Mouse (Mus musculus) embryonic facial prominence, embryonic 11.5 days (tissue): ENCODE data around the gene Hjurp. TPM values are rescaled to one million over a fixed set of nuclear protein-coding genes. Genes with fewer than 3 reads are reported as not detected.

Source experiments
- ATAC-seq: fragments of 200-750 bp; cut with Nextera tagmentation; replicated peaks from 2 replicates; pipeline ENCODE4 v1.8.0; 2017; ENCODE audit warnings: low read depth; ENCODE audit not compliant: insufficient number of reproducible peaks, low FRiP score, low TSS enrichment
- DNase-seq: peaks from one replicate; pipeline ENCODE4 v3.0.0-alpha.2; 2015; ENCODE audit warnings: low spot score
- H3K27ac ChIP-seq: fragments of 300-500 bp; sonication (generic); replicated peaks from 2 replicates; pipeline ENCODE4 v1.5.1; 2014; ENCODE audit warnings: mild to moderate bottlenecking, low read depth, low read length, control low read depth
- H3K27me3 ChIP-seq: fragments of 300-500 bp; sonication (generic); 2 replicates; pipeline ENCODE4 v1.6.1; 2014; ENCODE audit warnings: mild to moderate bottlenecking, low read length, moderate library complexity, mixed read lengths; ENCODE audit not compliant: control insufficient read depth, insufficient read depth
- H3K36me3 ChIP-seq: fragments of 300-500 bp; sonication (generic); replicated peaks from 2 replicates; pipeline ENCODE4 v1.6.1; 2014; ENCODE audit warnings: low read depth, mild to moderate bottlenecking, low read length, moderate library complexity, mixed read lengths; ENCODE audit not compliant: control insufficient read depth, insufficient read depth
- H3K4me1 ChIP-seq: fragments of 300-500 bp; sonication (generic); 2 replicates; pipeline ENCODE4 v1.6.1; 2014; ENCODE audit warnings: low read length, mixed read lengths; ENCODE audit not compliant: control insufficient read depth, insufficient read depth
- H3K4me2 ChIP-seq: fragments of 300-500 bp; sonication (generic); 2 replicates; pipeline ENCODE4 v1.6.1; 2014; ENCODE audit warnings: low read depth, mild to moderate bottlenecking, control low read depth, low read length, moderate library complexity
- H3K4me3 ChIP-seq: fragments of 300-500 bp; sonication (generic); 2 replicates; pipeline ENCODE4 v1.5.1; 2014; ENCODE audit warnings: low read depth, low read length, control low read depth
- H3K9ac ChIP-seq: fragments of 300-500 bp; sonication (generic); replicated peaks from 2 replicates; pipeline ENCODE4 v1.6.1; 2014; ENCODE audit warnings: mild to moderate bottlenecking, control low read depth, low read length
- H3K9me3 ChIP-seq: fragments of 300-500 bp; sonication (generic); replicated peaks from 2 replicates; pipeline ENCODE4 v1.6.1; 2016; ENCODE audit warnings: mild to moderate bottlenecking, low read length, inconsistent platforms, mixed read lengths; ENCODE audit not compliant: control insufficient read depth
- WGBS: fragments of 180-500 bp; shearing (Covaris S2); extraction: QIAGEN DNeasy Blood & Tissue Kit; methylation state at CpG from one replicate; pipeline ENCODE4 v1.1.7; 2014; 5-methylcytosine and 5-hydroxymethylcytosine counted together
- polyA plus RNA-seq: library from polyadenylated mRNA; unstranded; fragments of >200 nt; fragmentation: Nextera tagmentation; extraction: Ambion mirVana; gene quantifications from 2 replicates; pipeline ENCODE4 v1.2.1, GENCODE M21; 2014

The Hjurp gene
- polyA plus RNA-seq, 1 experiment from 2014 or later: 139 TPM

DNA sequence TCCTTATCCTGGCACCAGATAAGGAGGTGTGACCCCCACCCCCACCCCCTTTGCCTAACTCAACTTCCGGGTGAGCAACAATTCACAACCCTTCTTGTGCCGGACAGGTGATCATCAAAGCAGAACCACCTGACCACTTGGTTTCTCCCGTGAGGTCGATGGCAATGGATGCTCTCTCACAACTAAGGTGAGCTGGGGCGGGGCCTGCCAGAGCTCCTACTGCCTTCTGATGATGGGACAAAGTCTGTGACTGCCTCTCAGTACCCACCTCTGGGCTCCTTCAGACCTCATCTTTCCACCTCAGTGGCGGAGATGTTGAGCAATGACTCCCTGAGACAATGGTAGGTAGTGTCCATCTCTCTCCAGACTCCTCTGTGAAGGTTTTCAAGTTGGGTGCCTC, 31.6 kb downstream of the Hjurp start:
- Histone ChIP-seq H3K27me3 (no peaks in the 10 kb centered on the region), H3K9ac (no peak overlapping the region), H3K4me2 (no peak overlapping the region), H3K4me3 (no peak overlapping the region), H3K9me3 (peaks cover 92% of the 10 kb centered on the region), H3K27ac (no peak overlapping the region), H3K36me3 (no peaks in the 10 kb centered on the region), H3K4me1 (no peaks in the 10 kb centered on the region)
- ATAC-seq (no peak), DNase-seq (no peak)
- 76% methylated on average over 6 of the region's 6 CpGs for WGBS

DNA sequence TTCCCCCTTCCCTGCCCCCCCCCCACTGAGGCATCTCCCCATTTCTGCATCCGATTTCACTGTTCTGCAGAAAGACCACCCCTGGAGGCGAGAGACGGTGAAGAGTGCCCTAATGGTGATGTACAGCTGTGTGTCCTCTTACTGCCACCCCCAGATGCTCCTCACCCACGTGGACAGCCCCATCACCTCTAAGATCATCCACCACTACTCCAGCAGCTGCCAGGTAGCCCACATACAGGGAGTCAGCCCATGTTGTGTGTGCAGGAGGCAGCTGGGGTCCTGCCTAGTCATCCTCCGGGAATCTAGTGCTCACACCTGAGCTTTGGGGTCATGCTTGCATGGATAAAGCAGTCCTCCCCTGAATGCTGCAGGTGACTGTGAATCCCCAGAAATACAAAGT, 33.6 kb downstream of the Hjurp start:
- no peaks in the 10 kb centered on the region for H3K27me3 ChIP-seq
- no peak overlapping the region for H3K4me2 ChIP-seq
- no peak overlapping the region for H3K4me3 ChIP-seq
- H3K9ac ChIP-seq: no peak overlapping the region
- DNase-seq (no peak), ATAC-seq (no peak)
- H3K27ac ChIP-seq: no peak overlapping the region
- H3K9me3 ChIP-seq: peaks cover 92% of the 10 kb centered on the region
- no peaks in the 10 kb centered on the region for H3K36me3 ChIP-seq
- H3K4me1 ChIP-seq: no peaks in the 10 kb centered on the region
- WGBS: 68% methylated on average over 5 of the region's 5 CpGs

DNA sequence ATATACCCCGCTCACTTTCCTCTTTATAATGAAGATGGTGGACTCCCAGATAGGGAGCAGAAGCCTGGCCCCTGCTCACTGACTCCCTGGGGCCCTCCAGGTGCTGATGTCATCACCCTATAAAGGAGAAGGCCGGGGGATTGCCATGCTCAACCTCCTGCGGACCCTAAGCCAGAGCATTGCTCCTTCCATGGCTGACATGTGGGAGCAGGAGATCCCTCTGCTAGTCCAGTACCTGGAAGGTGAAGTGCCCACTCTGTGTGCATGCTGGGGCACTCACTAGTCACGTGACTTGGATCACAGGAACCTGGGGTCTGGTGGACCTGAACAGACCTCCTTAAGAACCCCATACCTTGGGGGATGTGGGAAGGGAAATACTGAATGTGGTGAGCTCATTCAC, 36.9 kb downstream of the Hjurp start:
- Histone ChIP-seq H3K4me1 (no peaks in the 10 kb centered on the region), H3K27ac (no peak overlapping the region), H3K4me3 (no peak overlapping the region), H3K27me3 (no peaks in the 10 kb centered on the region), H3K36me3 (no peaks in the 10 kb centered on the region), H3K4me2 (no peak overlapping the region), H3K9me3 (peaks cover 88% of the 10 kb centered on the region), H3K9ac (no peak overlapping the region)
- 71% methylated on average over 4 of the region's 4 CpGs for WGBS
- DNase-seq (no peak), ATAC-seq (0 out of 2 replicates have a peak, but pooled peaks have one; percentile 3)

DNA sequence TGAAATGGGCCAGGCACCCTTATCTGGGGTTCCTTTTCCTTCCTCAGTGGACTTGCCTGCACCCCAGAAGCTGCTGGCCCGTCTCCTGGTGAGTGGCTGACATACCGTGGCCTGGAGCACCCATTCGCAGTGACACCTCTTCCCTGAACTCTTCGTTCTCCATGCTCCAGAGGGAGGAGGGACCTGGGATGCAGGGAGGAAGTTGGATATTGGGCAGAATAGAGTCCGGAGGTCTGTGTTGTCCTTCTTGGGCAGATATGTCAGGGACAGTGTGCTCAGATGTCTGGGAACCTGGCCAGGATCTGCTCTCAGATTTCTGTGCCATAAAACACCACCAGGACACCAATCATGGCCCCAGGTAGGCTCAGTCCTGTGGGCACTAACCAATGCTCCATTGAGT, 37.4 kb downstream of the Hjurp start:
- Histone ChIP-seq H3K4me1 (no peaks in the 10 kb centered on the region), H3K27me3 (no peaks in the 10 kb centered on the region), H3K4me3 (no peak overlapping the region), H3K9ac (no peak overlapping the region), H3K9me3 (peaks cover 88% of the 10 kb centered on the region), H3K27ac (no peak overlapping the region), H3K4me2 (no peak overlapping the region), H3K36me3 (no peaks in the 10 kb centered on the region)
- ATAC-seq (no peak), DNase-seq (no peak)
- 77% methylated on average over 5 of the region's 5 CpGs for WGBS

DNA sequence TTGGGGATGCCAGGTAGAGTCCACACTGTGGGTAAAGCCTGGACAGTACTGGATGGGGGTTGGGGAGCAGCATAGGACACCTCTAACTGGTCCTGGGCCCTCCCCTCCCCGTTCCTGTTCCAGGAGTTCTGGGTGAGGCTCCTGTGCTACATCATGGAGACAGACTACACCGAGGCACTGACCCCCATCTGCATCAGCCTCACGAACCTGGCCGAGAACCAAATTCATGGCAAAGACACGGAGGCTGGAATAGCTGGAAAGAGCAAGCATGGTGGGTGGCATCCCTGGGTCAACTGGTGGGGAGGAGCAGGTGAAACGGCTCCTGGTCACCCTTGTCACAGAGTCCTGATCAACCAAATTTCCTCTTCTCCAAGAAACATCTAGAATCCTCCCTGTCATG, 38.7 kb downstream of the Hjurp start:
- peaks cover 88% of the 10 kb centered on the region for H3K9me3 ChIP-seq
- ATAC-seq: peak; percentile 12; the same call in 1 of the 2 replicates
- no peak overlapping the region for H3K4me2 ChIP-seq
- no peak for DNase-seq
- H3K4me3 ChIP-seq: no peak overlapping the region
- no peaks in the 10 kb centered on the region for H3K4me1 ChIP-seq
- WGBS: 79% methylated on average over 6 of the region's 6 CpGs
- no peaks in the 10 kb centered on the region for H3K36me3 ChIP-seq
- H3K9ac ChIP-seq: no peak overlapping the region
- no peaks in the 10 kb centered on the region for H3K27me3 ChIP-seq
- H3K27ac ChIP-seq: no peak overlapping the region

DNA sequence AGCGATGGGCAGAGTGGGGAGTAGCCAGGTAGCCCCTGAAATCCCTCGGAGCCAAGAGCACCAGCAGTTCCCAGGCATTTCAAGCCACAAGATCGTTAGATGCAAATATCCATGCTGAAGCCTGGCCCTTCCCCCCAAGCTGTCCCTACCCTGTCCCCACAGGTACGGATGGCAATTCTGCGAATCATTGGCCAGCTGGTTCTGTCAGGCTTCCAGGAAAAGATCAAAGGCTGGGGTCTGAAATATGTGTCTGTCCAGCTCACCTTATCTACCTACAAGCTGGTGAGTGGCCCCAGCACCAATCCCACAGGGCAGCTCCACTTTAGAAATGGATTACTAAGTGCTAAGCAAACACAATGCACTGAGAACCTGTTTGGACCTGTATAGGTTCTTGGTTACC, 40.1 kb downstream of the Hjurp start:
- ATAC-seq (no peak), DNase-seq (no peak)
- H3K36me3 ChIP-seq: no peaks in the 10 kb centered on the region
- no peaks in the 10 kb centered on the region for H3K27me3 ChIP-seq
- no peak overlapping the region for H3K4me2 ChIP-seq
- H3K9ac ChIP-seq: no peak overlapping the region
- H3K4me1 ChIP-seq: no peaks in the 10 kb centered on the region
- H3K4me3 ChIP-seq: no peak overlapping the region
- 81% methylated on average over 5 of the region's 5 CpGs for WGBS
- H3K27ac ChIP-seq: no peak overlapping the region
- H3K9me3 ChIP-seq: peaks cover 89% of the 10 kb centered on the region

DNA sequence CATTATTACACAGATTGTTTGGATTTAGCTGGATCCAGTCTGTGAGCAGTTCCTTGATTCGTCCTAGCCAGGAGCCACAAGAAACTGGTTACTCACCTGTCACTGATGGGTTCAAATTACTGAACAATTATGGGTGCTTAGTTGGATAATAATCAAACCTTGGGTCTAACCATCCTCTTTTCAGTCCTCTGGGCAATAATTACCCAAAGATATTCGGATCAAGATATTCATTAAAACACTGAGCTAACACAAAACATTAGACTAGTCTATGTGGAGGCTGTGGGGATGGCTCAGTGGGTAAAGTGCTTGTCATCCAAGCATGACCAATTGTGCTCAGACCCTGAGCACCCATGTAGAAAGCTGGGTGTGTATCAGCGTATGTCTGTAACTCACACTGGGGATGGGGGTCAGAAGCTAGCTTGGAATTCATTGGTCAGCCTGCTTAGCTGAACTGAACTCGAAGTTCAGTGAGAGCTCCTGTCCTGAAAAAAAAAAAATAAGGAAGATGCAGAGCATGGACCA, 41.5 kb downstream of the Hjurp start:
- Histone ChIP-seq H3K27me3 (no peaks in the 10 kb centered on the region), H3K4me2 (no peak overlapping the region), H3K36me3 (no peaks in the 10 kb centered on the region), H3K9me3 (peaks cover 94% of the 10 kb centered on the region), H3K4me3 (no peak overlapping the region), H3K9ac (no peak overlapping the region), H3K4me1 (no peaks in the 10 kb centered on the region), H3K27ac (no peak overlapping the region)
- DNase-seq (no peak), ATAC-seq (no peak)
- WGBS: 63% methylated on average over 4 of the region's 4 CpGs

DNA sequence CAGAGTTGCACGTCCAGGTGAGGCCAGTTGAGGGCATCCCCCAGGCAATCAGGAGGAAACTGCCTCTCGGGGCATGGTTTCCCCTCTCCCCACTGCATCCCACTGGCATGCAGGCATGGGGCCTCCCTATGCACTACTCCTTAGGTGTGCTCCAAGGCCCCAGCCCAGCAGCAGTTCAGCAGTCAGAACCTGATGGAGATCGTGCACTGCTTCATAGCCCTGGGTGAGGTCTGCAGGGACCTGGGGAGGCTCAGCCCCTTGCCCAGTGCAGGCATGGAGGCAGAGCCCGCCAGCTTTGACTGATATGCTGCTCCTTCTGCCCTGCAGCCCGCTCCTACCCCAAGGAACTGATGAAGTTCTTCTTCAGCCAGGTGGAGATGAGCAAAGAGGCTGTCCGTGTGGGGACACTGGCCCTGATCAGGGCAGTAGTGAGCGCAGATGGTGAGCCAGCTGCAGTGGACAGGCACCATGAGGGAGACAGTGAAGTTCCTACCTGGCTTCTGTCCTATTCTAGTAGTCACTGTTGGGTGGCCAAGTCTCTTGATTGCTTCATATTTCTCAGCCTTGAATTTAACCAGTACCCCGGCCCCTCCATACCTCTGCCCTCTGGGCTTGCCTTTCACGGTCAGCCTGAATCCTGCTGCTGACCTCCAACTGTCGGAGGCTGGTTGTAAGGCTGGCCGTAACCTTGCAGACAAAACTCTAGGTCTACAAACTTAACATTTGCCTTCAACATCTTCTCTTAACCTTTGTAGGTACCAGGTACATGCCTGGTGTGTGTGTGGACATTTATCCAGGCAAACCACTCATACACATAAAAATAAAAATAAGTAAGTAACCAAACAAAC, 42.2 kb downstream of the Hjurp start:
- H3K4me1 ChIP-seq: no peaks in the 10 kb centered on the region
- H3K9me3 ChIP-seq: peaks cover 94% of the 10 kb centered on the region
- no peaks in the 10 kb centered on the region for H3K36me3 ChIP-seq
- WGBS: 63% methylated on average over 11 of the region's 11 CpGs
- DNase-seq: no peak
- no peak overlapping the region for H3K9ac ChIP-seq
- H3K4me3 ChIP-seq: no peak overlapping the region
- no peak overlapping the region for H3K4me2 ChIP-seq
- 0 out of 2 replicates have a peak, but pooled peaks have one; percentile 5 for ATAC-seq
- no peak overlapping the region for H3K27ac ChIP-seq
- no peaks in the 10 kb centered on the region for H3K27me3 ChIP-seq
